Mouse (Mus musculus) right cerebral cortex, postnatal 10 days (tissue): Measurements from ENCODE around the gene Nwd1.
A peak's percentile ranks its signal among the peaks of the same experiment; 100 is the strongest.

Experiments used
- DNase-seq, 2 experiments: peaks; one replicate each; pipeline ENCODE4 v3.0.0; 2021; ENCODE audit warnings: low spot score in 2 of 2

The Nwd1 gene

DNA sequence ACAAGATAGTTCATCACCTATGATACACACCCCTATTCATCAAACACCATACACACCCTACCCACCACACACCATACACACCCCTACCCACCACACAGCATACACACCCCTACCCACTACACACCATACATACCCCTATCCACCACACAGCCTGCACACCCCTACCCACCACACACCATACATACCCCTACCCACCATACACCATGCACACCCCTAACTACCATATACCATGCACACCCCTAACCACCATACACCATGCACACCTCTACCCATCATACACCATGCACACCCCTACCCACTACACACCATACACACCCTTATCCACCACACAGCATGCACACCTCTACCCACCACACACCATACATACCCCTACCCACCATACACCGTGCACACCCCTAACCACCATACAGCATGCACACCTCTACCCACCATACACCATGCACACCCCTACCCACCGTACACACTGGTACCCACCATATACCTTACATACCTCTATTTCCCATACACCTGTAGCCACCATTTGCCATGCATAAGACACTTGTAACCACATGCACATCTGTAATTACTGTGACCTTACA, 51.9 kb downstream of the Nwd1 start:
- DNase-seq = no peak

DNA sequence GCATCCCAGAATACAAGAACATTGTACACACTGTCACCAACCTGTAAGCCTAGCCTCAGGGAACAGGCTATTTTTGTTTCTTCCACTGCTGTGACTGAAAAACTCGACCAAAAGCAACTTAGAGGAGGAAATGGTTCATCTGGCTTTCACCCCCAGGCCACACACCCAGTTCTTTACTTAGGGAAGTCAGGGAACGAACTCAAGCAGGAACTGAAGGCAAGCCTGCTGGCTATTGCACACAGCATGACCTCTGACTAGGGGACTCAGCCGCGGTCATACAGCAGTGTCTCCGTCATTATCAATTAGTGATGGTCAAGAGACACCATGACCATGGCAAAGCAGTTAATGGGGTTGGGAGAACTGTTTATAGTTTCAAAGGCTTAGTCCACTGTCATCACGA, 66.1 kb downstream of the Nwd1 start:
- no peak for DNase-seq

DNA sequence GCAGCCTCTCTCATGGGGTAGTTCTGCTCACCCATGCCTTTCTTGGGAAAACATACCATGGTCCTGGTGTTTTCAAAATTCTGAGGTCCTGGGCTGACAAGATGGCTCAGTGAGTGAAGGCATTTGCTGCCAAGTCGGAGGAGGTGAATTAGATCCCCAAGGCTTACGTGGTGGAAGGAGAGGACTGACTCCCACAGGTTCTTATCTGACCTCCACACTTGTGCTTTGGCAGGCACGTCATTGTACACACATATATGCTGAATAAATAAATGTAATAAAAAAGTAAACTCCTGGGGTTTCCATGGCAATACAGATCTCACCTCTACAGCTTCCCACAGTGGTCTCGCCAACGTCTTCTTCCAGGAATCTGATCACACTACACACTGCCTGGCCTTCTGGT, 70.1 kb downstream of the Nwd1 start:
- no peak for DNase-seq

DNA sequence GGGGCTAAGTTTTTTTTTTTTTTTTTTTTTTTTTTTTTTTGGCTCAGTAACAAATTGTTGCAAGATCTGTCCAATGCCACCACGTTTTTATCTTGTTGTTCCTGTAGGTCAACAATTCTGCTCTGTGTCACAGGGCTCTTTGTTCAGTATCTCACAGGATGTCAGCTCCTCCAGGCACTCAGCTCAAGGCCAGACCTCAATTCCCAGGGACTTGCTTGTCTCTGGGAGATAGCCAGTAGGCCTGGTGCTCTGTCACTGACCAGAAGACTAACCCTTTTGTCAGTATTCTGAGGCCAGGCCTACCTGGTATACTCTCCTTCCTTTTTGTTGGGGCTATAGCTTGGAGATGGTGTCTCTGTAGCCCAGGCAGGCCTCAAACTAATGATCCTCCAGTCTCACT, 74.0 kb downstream of the Nwd1 start:
- DNase-seq = no peak

- peak; percentile 94 to 95 for DNase-seq
These were observed 76.5 kb downstream of the Nwd1 start, which contains the start of gene Sin3b for GRCm38 (mm10) chr8:72722769-72723650. TSS of gene Sin3b (plus strand) at chr8:72723285.

DNA sequence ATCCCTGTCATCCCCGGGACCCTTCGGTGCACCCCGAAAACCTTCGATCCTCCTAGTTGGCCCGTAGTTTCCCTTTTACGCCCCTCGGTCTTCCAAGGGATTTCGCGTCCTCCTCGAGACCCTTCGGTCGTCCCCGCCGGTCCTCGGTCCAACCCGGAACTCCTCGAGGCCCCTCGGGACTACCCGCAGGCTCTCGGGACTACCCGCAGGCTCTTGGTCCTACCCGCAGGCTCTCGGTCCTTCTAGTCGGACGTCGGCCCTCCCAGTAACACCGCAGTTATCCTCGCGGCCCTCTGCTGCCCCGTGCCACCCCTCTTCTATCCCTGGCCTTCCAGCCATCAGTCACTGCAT, 77.1 kb downstream of the Nwd1 start:
- peak; percentile 39 to 46 for DNase-seq

- DNase-seq = no peak
These were observed 82.1 kb downstream of the Nwd1 start for GRCm38 (mm10) chr8:72728636-72729035.

DNA sequence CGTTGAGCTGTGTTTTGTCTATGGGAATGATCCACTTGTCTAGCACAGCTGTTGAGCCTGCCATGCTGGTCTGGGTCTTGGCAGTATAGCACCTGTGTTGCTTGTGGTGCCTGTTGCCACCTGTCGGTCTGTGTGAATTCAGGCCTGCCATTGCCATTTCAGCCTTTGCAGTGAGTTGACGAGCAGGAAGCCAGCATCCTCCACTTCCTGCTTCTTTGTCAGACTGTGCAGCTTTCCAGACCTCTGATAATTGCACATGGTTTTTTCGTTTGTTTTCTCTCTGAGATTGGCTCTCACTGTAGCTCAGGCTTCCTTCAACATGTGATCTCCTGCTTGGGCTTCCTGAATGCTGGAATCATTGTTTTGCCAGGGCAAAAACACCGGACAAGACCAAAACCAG, 88.5 kb downstream of the Nwd1 start:
- no peak for DNase-seq

- DNase-seq = no peak
These were observed 90.4 kb downstream of the Nwd1 start for GRCm38 (mm10) chr8:72736868-72737267.

GRCm38 (mm10) chr8:72746061-72746460, 99.5 kb downstream of the Nwd1 start:
- DNase-seq = peak; percentile 66 to 72

GRCm38 (mm10) chr8:72749846-72750245, 103.3 kb downstream of the Nwd1 start:
- DNase-seq = peak in 1 of 2 experiments; percentile 19

DNA sequence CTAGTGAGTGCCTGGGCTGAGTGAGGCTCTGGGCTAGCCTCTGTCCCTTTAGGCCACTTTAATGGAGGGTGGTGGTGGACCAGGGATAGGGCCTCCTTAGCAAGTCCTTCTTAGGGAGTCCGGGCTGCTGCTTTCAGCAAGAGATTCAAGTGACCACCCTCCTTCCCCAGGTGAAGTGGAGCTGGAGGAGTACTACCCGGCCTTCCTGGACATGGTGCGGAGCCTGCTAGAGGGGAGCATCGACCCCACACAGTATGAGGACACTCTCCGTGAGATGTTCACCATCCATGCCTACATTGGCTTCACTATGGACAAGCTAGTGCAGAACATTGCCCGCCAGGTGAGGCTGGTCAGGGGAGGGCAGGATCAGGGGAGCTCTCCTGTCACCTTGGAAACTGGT, 103.8 kb downstream of the Nwd1 start:
- DNase-seq = peak; percentile 14 to 15

DNA sequence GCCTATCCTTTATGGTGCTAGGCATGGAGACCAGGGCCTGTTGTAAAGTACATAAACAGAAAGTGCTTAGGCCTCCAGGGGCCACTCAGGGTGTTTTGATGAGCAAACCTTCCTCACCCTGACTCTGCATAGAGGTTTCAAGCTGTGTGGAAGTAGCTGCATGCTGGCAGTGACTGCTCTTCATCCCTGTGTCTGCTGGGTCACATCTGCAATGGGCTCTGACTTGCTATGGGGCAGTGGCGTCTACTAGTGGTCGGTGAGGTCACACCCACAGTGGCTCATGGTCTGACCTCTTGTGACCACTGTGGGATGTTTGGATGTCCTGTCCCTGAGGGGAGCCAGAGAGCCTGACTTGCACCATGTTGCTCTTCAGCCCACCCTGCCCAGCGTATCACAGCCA, 104.6 kb downstream of the Nwd1 start:
- peak in 1 of 2 experiments; percentile 17 for DNase-seq

DNA sequence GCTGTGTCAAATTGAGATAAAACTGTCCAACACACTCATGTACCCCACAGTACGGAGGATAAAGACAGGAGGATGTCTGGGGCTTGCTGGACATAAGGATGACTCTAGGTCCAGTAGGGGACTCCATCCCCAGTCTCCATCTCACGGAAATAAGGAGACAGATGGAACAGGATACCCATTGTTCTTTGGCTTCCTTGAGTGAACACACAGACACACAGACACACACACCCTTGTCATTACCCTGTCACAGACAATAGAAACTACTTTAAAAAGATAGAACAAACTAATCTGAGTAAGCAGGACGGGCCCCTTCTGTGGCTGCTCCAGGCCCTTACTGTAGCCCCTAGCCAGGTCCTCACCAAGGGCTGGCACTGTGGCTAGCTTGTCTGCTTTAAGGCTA, 105.8 kb downstream of the Nwd1 start:
- DNase-seq = peak; percentile 9 to 13

- DNase-seq = peak; percentile 20 to 21
These were observed 106.7 kb downstream of the Nwd1 start for GRCm38 (mm10) chr8:72753165-72753564.

GRCm38 (mm10) chr8:72753781-72754180, 107.3 kb downstream of the Nwd1 start:
- peak in 1 of 2 experiments; percentile 13 for DNase-seq

- DNase-seq = peak in 1 of 2 experiments; percentile 9
These were observed 109.5 kb downstream of the Nwd1 start for GRCm38 (mm10) chr8:72756031-72756430.

GRCm38 (mm10) chr8:72756771-72757390, 110.4 kb downstream of the Nwd1 start:
- DNase-seq = peak in 1 of 2 experiments; percentile 25

- peak in 1 of 2 experiments; percentile 25 for DNase-seq
These were observed 111.1 kb downstream of the Nwd1 start for GRCm38 (mm10) chr8:72757426-72758195.

DNA sequence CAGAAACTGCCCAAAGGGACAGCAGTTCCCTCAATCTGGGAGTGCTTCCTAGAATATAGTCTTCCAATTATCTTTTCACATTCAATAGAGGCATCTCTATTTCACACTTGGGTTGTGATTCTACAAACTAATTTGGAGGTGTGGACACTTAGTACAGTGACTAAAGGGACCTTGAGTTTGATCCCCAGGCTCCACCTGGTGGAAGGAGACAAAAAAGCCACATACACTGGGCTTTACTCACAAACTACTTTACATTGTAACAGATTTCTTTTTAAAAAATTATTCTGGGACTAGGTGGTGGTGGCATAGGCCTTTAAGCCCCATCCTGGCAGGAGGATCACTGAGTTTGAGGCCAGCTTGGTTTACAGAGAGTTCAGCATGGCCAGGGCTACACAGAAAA, 111.8 kb downstream of the Nwd1 start:
- DNase-seq = peak in 1 of 2 experiments; percentile 15

GRCm38 (mm10) chr8:72760216-72760615, 113.7 kb downstream of the Nwd1 start:
- DNase-seq = peak in 1 of 2 experiments; percentile 19
